Mouse (Mus musculus) CH12.LX (cell line): Measurements from ENCODE around the gene Cux1.

ENCODE experiments used
- CTCF ChIP-seq, 2 experiments: IDR thresholded peaks in 1 of 2; conservative IDR thresholded peaks in 1 of 2; 2 replicates each; pipeline ENCODE4 v1.5.1; 2011 to 2012; ENCODE audit warnings: low read depth in 2 of 2, low read length in 2 of 2, improper control_type of control experiment in 1 of 2, inconsistent platforms in 1 of 2, mild to moderate bottlenecking in 1 of 2, moderate library complexity in 1 of 2
- EP300 ChIP-seq: IDR thresholded peaks from 2 replicates; pipeline ENCODE4 v1.6.1; 2011; ENCODE audit warnings: low read length, improper control_type of control experiment
- HCFC1 ChIP-seq: IDR thresholded peaks from 2 replicates; pipeline ENCODE4 v1.6.1; 2012; ENCODE audit warnings: low read depth, mild to moderate bottlenecking, inconsistent platforms, low read length, improper control_type of control experiment
- JUN ChIP-seq: IDR thresholded peaks from 2 replicates; pipeline ENCODE4 v1.6.1; 2011; ENCODE audit warnings: low read depth, mild to moderate bottlenecking, low read length, improper control_type of control experiment, moderate library complexity; ENCODE audit not compliant: insufficient read depth
- MAX ChIP-seq: IDR thresholded peaks from 2 replicates; pipeline ENCODE4 v1.6.1; 2011; ENCODE audit warnings: low read length, improper control_type of control experiment
- NELFE ChIP-seq: IDR thresholded peaks from 2 replicates; pipeline ENCODE4 v1.6.1; 2011; ENCODE audit warnings: low read depth, low read length, improper control_type of control experiment
- POLR2A ChIP-seq: IDR thresholded peaks from 2 replicates; pipeline ENCODE4 v1.6.1; 2011; ENCODE audit warnings: low read depth, mild to moderate bottlenecking, improper control_type of control experiment, low read length
- ZC3H11A ChIP-seq: IDR thresholded peaks from 2 replicates; pipeline ENCODE4 v1.6.1; 2012; ENCODE audit warnings: low read depth, mild to moderate bottlenecking, inconsistent platforms, low read length, improper control_type of control experiment
- ZKSCAN1 ChIP-seq: IDR thresholded peaks from 2 replicates; pipeline ENCODE4 v1.6.1; 2012; ENCODE audit warnings: low read depth, inconsistent platforms, low read length, improper control_type of control experiment, borderline replicate concordance

- TF ChIP-seq CTCF (conservative IDR thresholded peaks at IDR 0.05 in 1 of 2, IDR thresholded peaks at IDR 0.05 in 1 of 2; ENCODE audit: low read depth in 2 of 2, low read length in 2 of 2) (no peak), POLR2A (no peak), ZC3H11A (no peak), NELFE (no peak), HCFC1 (no peak), ZKSCAN1 (no peak), EP300 (no peak), MAX (no peak), JUN (no peak)
Observed at GRCm38 (mm10) chr5:136288351-136289081, 278.8 kb downstream of the Cux1 start.
